Mouse (Mus musculus) bone marrow macrophage, adult 2 months (primary cell): ENCODE data around the gene Pkp1.

Experiments used
- CTCF ChIP-seq: IDR thresholded peaks from 2 replicates; pipeline ENCODE4 v1.5.1; 2012; ENCODE audit warnings: low read depth, mild to moderate bottlenecking, low read length, moderate library complexity
- POLR2A ChIP-seq: IDR thresholded peaks from 2 replicates; pipeline ENCODE4 v1.6.1; 2012; ENCODE audit warnings: mild to moderate bottlenecking, low read depth, low read length, borderline replicate concordance

DNA sequence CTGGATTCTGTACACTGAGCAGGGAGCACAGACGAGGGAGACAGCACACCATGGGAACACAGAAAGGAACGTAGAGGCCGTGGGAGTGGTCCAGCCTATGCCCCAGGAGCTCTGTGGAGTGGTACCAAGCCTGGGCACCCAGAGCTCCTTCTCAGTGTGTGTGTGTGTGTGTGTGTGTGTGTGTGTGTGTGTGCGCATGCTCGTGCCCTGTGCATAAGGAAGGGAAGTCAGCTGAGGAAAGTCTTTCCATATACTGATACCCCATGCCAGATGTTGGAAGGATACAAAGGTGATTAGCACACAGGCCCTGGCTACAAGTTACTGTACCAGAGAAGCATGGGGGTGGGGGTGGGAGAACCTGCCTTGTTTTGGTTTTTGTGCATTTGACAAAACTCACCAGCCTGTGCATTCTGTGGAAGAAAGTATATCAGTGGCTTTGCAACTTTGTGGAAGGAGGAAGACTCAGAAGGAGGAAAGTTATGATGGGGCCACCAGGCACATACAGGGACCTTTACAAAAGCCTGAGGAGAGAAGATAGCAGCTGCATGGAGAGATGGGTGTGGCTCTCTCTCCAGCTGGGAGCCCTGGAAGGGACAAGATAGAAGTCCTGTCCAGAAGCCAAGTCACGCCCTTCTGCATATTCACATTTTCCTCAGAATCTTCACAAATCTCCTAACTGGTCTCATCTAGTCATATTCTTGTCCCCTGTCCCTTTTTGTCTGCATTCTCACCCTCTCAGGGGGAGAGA lies 22.4 kb upstream of the Pkp1 start:
- TF ChIP-seq CTCF = no peak
- TF ChIP-seq POLR2A = no peak
